Comparison of ENCODE assay signal across 8 mouse cellular contexts in the genomic region with DNA sequence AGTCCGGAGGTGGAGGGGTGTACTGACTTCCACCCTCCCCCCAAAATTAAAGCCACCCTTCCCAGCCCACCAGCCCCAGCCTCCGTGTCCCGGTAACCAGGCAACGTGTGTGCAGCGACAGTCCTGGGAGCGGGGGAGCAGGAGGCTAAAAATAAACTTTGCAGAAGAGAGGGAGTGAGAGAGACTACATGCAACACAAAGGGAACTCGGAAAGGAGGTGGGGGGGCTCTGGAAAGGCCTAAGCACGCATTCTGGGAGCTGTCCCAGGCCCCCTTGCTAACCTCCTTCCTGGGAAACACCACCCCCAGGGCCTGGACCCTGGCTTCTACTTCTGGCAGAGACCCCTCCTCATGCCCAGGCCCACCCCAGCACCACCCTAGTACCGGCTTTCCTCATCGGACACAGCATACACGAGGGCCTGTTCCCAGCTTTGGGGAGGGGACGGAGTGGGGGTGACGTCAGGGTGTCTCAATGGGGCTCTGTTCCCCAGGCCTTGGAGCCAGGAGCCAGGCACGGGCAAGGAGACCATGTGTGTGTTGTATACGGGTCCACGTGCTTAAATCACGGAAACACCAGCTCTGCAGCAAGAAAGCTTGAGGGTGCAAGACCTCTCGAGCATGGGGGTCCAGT. TPM values are rescaled to one million over a fixed set of nuclear protein-coding genes. Genes with fewer than 3 reads are reported as not detected.
A peak's percentile ranks its signal among the peaks of the same experiment; 100 is the strongest.
DNase-seq lines count a peak whose midpoint lies in the region; ATAC-seq and TF ChIP-seq lines count a peak whose summit lies in the region.

No protein-coding gene starts in this region.

- no peak for TF ChIP-seq POLR2A in brain, embryonic 14.5 days (IDR thresholded peaks at IDR 0.05; ENCODE audit: borderline replicate concordance, extremely low read depth, insufficient read depth, insufficient read length, poor library complexity, severe bottlenecking)

- peak overlapping the region; percentile 80 for H3K4me3 ChIP-seq in forebrain, embryonic 16.5 days (replicated peaks; ENCODE audit: low read length)
- H3K4me3 ChIP-seq in limb, embryonic 13.5 days, result peak overlapping the region; percentile 97

- peak overlapping the region; percentile 83 for H3K4me2 ChIP-seq in forebrain, embryonic 16.5 days (ENCODE audit: low read length)
- H3K4me2 ChIP-seq in limb, embryonic 13.5 days (replicated peaks), result peak overlapping the region; percentile 97

- 1% methylated on average over 18 of the region's 18 CpGs for WGBS in forebrain, embryonic 16.5 days
- under 1% methylated on average over 18 of the region's 18 CpGs for WGBS in limb, embryonic 13.5 days

- ATAC-seq in forebrain, embryonic 16.5 days, result peak; percentile 50
- peak; percentile 13; the same call in 1 of the 2 replicates for ATAC-seq in limb, embryonic 13.5 days (ENCODE audit: low FRiP score, low read depth)
- no peak for ATAC-seq in activated CD4-positive, CD25-positive, alpha-beta regulatory T cell, adult 4 months

- TF ChIP-seq CTCF in brain, embryonic 14.5 days (IDR thresholded peaks at IDR 0.05; ENCODE audit: borderline replicate concordance, extremely low read depth, insufficient read depth, insufficient read length), result no peak

- H3K4me1 ChIP-seq in forebrain, embryonic 16.5 days (replicated peaks; ENCODE audit: control insufficient read depth, insufficient read depth, low read length), result peaks cover 46% of the 10 kb centered on the region
- peaks cover 61% of the 10 kb centered on the region for H3K4me1 ChIP-seq in limb, embryonic 13.5 days

- no peaks in the 10 kb centered on the region for H3K27me3 ChIP-seq in forebrain, embryonic 16.5 days (replicated peaks; ENCODE audit: control insufficient read depth, insufficient read depth, low read length)
- no peaks in the 10 kb centered on the region for H3K27me3 ChIP-seq in limb, embryonic 13.5 days

- DNase-seq in gastrocnemius, postnatal 25 days, result peak; percentile 58
- no peak for DNase-seq in gastrocnemius, adult 18-20 months (ENCODE audit: low spot score)
- DNase-seq in brain, embryonic 14.5 days (ENCODE audit: low read depth), result peak; percentile 88
- DNase-seq in induced T-regulatory cell, adult 2 months (ENCODE audit: low read depth), result peak; percentile 43
- peak; percentile 53 for DNase-seq in naive thymus-derived CD4-positive, alpha-beta T cell, adult 2 months (ENCODE audit: low read depth)

- peak overlapping the region; percentile 90 for H3K27ac ChIP-seq in forebrain, embryonic 16.5 days (ENCODE audit: low read length)
- peak overlapping the region; percentile 99 for H3K27ac ChIP-seq in limb, embryonic 13.5 days

- H3K9me3 ChIP-seq in forebrain, embryonic 16.5 days (ENCODE audit: control insufficient read depth, low read length), result no peaks in the 10 kb centered on the region
- no peaks in the 10 kb centered on the region for H3K9me3 ChIP-seq in limb, embryonic 13.5 days

- H3K9ac ChIP-seq in forebrain, embryonic 16.5 days (replicated peaks; ENCODE audit: low read depth, low read length), result peak overlapping the region; percentile 65
- peak overlapping the region; percentile 96 for H3K9ac ChIP-seq in limb, embryonic 13.5 days

- no peaks in the 10 kb centered on the region for H3K36me3 ChIP-seq in forebrain, embryonic 16.5 days (ENCODE audit: control insufficient read depth, insufficient read depth)
- peaks cover 34% of the 10 kb centered on the region for H3K36me3 ChIP-seq in limb, embryonic 13.5 days

RNA-seq across cellular contexts. Expression of gene Erf, which starts 2.4 kb away (rescaled TPM):
- total RNA-seq in gastrocnemius, postnatal 25 days (2021), result 1 to 10 TPM; 5.8 to 7.2 TPM
- 1 to 10 TPM; 5.7 to 7.3 TPM for total RNA-seq in gastrocnemius, adult 18-20 months (2021)
- 20.2 and 28.4 TPM in 2 replicates for polyA plus RNA-seq in brain, embryonic 14.5 days (2012; rRNA removed)
- 4.8 and 5.3 TPM in 2 replicates for polyA plus RNA-seq in forebrain, embryonic 16.5 days (2015; fragmentation: Nextera tagmentation; extraction: Ambion mirVana)
- 25.6 and 26.6 TPM in 2 replicates for polyA plus RNA-seq in limb, embryonic 13.5 days (2015; fragmentation: Nextera tagmentation; extraction: Ambion mirVana)
- under 1 TPM; 0.28 to 0.38 TPM for polyA plus RNA-seq in activated CD4-positive, CD25-positive, alpha-beta regulatory T cell, adult 4 months (2017; shearing (Covaris generic))

RNA-seq across cellular contexts. Expression of gene Gsk3a, which starts 10.5 kb away (rescaled TPM):
- total RNA-seq in gastrocnemius, postnatal 25 days (2021), result 10 to 100 TPM; 59.5 to 66.2 TPM
- 10 to 100 TPM; 83.2 to 83.8 TPM for total RNA-seq in gastrocnemius, adult 18-20 months (2021)
- 224 and 265 TPM in 2 replicates for polyA plus RNA-seq in brain, embryonic 14.5 days (2012; rRNA removed)
- 14.9 and 17.1 TPM in 2 replicates for polyA plus RNA-seq in forebrain, embryonic 16.5 days (2015; fragmentation: Nextera tagmentation; extraction: Ambion mirVana)
- polyA plus RNA-seq in limb, embryonic 13.5 days (2015; fragmentation: Nextera tagmentation; extraction: Ambion mirVana), result 11.9 and 13.0 TPM in 2 replicates
- 1 to 10 TPM; 8.9 to 9.8 TPM for polyA plus RNA-seq in activated CD4-positive, CD25-positive, alpha-beta regulatory T cell, adult 4 months (2017; shearing (Covaris generic))

RNA-seq across cellular contexts. Expression of gene Cic, which starts 19.4 kb away (rescaled TPM):
- total RNA-seq in gastrocnemius, postnatal 25 days (2021), result 10 to 100 TPM; 29.0 to 30.4 TPM
- 10 to 100 TPM; 34.8 to 38.3 TPM for total RNA-seq in gastrocnemius, adult 18-20 months (2021)
- 107 and 149 TPM in 2 replicates for polyA plus RNA-seq in brain, embryonic 14.5 days (2012; rRNA removed)
- 42.2 and 48.0 TPM in 2 replicates for polyA plus RNA-seq in forebrain, embryonic 16.5 days (2015; fragmentation: Nextera tagmentation; extraction: Ambion mirVana)
- 40.9 and 43.6 TPM in 2 replicates for polyA plus RNA-seq in limb, embryonic 13.5 days (2015; fragmentation: Nextera tagmentation; extraction: Ambion mirVana)
- 10 to 100 TPM; 23.2 to 26.0 TPM for polyA plus RNA-seq in activated CD4-positive, CD25-positive, alpha-beta regulatory T cell, adult 4 months (2017; shearing (Covaris generic))

RNA-seq across cellular contexts. Expression of gene Zfp526, which starts 26.9 kb away (rescaled TPM):
- total RNA-seq in gastrocnemius, postnatal 25 days (2021), result 1 to 10 TPM; 4.6 to 5.2 TPM
- 1 to 10 TPM; 4.7 to 5.3 TPM for total RNA-seq in gastrocnemius, adult 18-20 months (2021)
- polyA plus RNA-seq in brain, embryonic 14.5 days (2012; rRNA removed), result 9.0 and 10.0 TPM in 2 replicates
- polyA plus RNA-seq in forebrain, embryonic 16.5 days (2015; fragmentation: Nextera tagmentation; extraction: Ambion mirVana), result 1.8 and 1.9 TPM in 2 replicates
- polyA plus RNA-seq in limb, embryonic 13.5 days (2015; fragmentation: Nextera tagmentation; extraction: Ambion mirVana), result 2.3 and 2.8 TPM in 2 replicates
- polyA plus RNA-seq in activated CD4-positive, CD25-positive, alpha-beta regulatory T cell, adult 4 months (2017; shearing (Covaris generic)), result 1 to 10 TPM; 2.6 to 4.0 TPM

RNA-seq across cellular contexts. Expression of gene Dedd2, which starts 27.7 kb away (rescaled TPM):
- total RNA-seq in gastrocnemius, postnatal 25 days (2021), result 1 to 10 TPM; 7.2 to 7.9 TPM
- total RNA-seq in gastrocnemius, adult 18-20 months (2021), result 1 to 10 TPM; 8.3 to 8.4 TPM
- polyA plus RNA-seq in brain, embryonic 14.5 days (2012; rRNA removed), result 19.1 and 19.7 TPM in 2 replicates
- 14.7 and 15.0 TPM in 2 replicates for polyA plus RNA-seq in forebrain, embryonic 16.5 days (2015; fragmentation: Nextera tagmentation; extraction: Ambion mirVana)
- 10.2 and 10.5 TPM in 2 replicates for polyA plus RNA-seq in limb, embryonic 13.5 days (2015; fragmentation: Nextera tagmentation; extraction: Ambion mirVana)
- 10 to 100 TPM; 26.7 to 31.8 TPM for polyA plus RNA-seq in activated CD4-positive, CD25-positive, alpha-beta regulatory T cell, adult 4 months (2017; shearing (Covaris generic))

Comparison
In these comparisons a context has a peak if more than half of its experiments do, and no peak if none do; other contexts are left out.
1. RNA of gene Gsk3a, which starts 10.5 kb away (polyA plus RNA-seq): 224 to 265 TPM in brain, embryonic 14.5 days; 14.9 to 17.1 TPM in forebrain, embryonic 16.5 days, 11.9 to 13.0 TPM in limb, embryonic 13.5 days and 8.9 to 9.8 TPM in activated CD4-positive, CD25-positive, alpha-beta regulatory T cell, adult 4 months; every median in the first group is over 10 times any median in the second.